Mouse (Mus musculus): Measurements from ENCODE around the gene Gadd45gip1. TPM values are rescaled to one million over a fixed set of nuclear protein-coding genes. Genes with fewer than 3 reads are reported as not detected.

The Gadd45gip1 gene
- polyA plus RNA-seq, 1 experiment: 24.2 TPM

- no peak for TF ChIP-seq POLR2A (IDR thresholded peaks at IDR 0.05; ENCODE audit: low read depth, low read length)
- DNase-seq: peak; percentile 85
- Histone ChIP-seq H3K27ac (ENCODE audit: insufficient read depth, low read depth, low read length) (no peak within 1 kb of the TSS), H3K36me3 (ENCODE audit: control insufficient read depth, insufficient read depth, low read length) (no peaks in the 10 kb centered on the region), H3K27me3 (replicated peaks; ENCODE audit: control insufficient read depth, insufficient read depth, low read length) (no peaks in the 10 kb centered on the region), H3K4me1 (ENCODE audit: control insufficient read depth, insufficient read depth, low read length) (0 out of 2 replicates have a peak, but pooled peaks cover 4% of the 10 kb centered on the region), H3K4me3 (ENCODE audit: insufficient read depth, low read depth, low read length) (peak within 1 kb of the TSS; percentile 52)
- WGBS: 8% methylated on average over 46 of the region's 46 CpGs
Observed at GRCm38 (mm10) chr8:84871376-84872308, 40.3 kb downstream of the Gadd45gip1 start, which contains the start of gene Syce2. Syce2 (plus strand) TSS chr8:84872111.

DNA sequence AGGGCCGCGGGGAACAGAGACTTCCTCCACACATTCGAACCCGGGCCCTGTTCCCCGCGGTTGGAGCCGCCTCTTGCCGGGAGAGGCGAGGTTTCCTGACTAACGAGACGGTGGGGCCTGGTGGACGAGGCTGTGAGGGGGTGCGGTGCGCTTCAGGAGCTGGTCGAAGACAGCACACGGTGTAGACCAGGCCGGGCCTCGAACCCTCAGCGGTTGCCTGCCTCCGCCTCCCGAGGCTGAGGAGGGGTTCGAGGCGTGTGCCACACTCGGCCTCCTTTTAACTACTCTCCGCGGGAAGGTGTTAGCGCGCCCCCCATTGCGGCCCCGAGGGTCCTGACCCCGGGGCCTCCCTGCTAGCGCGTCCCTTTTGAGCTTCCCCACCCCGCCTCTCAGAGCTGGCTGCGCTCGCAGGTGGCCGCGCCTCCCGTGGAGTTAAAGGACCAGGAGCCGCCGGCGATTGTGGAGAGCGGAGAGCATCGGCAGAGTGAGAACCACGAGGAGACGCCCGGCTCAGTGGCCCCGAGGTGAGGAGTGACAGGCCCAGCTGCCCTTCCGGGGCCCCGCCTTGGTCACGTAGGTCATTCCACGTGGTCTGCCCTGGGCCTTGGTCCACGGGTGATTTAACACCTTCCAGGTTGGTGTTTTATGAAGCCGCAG lies 41.1 kb downstream of the Gadd45gip1 start:
- peak overlapping the region; percentile 36 for H3K4me3 ChIP-seq (ENCODE audit: insufficient read depth, low read depth, low read length)
- DNase-seq: peak; percentile 48
- H3K27ac ChIP-seq (ENCODE audit: insufficient read depth, low read depth, low read length): no peak overlapping the region
- no peaks in the 10 kb centered on the region for H3K36me3 ChIP-seq (ENCODE audit: control insufficient read depth, insufficient read depth, low read length)
- no peaks in the 10 kb centered on the region for H3K27me3 ChIP-seq (replicated peaks; ENCODE audit: control insufficient read depth, insufficient read depth, low read length)
- no peak for TF ChIP-seq POLR2A (IDR thresholded peaks at IDR 0.05; ENCODE audit: low read depth, low read length)
- no peak for TF ChIP-seq CTCF (conservative IDR thresholded peaks at IDR 0.05; ENCODE audit: insufficient read depth, insufficient read length, low read depth, low read length)
- H3K4me1 ChIP-seq (ENCODE audit: control insufficient read depth, insufficient read depth, low read length): 0 out of 2 replicates have a peak, but pooled peaks cover 4% of the 10 kb centered on the region
- 2% methylated on average over 54 of the region's 54 CpGs for WGBS

DNA sequence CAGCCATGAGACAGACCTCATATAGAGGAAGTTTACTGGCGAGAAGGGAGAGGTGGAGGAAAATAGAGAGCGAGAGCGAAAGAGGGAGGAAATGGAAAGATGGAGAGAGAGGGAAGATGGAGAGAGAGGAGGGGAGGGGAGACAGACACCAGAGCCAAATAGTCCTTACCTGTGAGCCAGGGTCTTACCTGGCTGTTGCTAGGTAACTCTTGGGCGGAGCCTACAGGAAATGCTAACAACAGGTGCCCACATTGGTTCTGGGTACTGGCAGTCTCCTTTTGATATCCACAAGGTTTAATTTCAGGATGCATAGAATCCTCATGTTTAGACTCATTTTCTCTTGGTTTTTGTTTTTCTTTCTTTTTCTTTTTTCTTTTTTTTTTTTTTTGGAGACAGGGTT lies 41.7 kb downstream of the Gadd45gip1 start:
- no peak for DNase-seq
- no peak for TF ChIP-seq CTCF (conservative IDR thresholded peaks at IDR 0.05; ENCODE audit: insufficient read depth, insufficient read length, low read depth, low read length)
- no peak for TF ChIP-seq POLR2A (IDR thresholded peaks at IDR 0.05; ENCODE audit: low read depth, low read length)
- 0 out of 2 replicates have a peak, but pooled peaks cover 4% of the 10 kb centered on the region for H3K4me1 ChIP-seq (ENCODE audit: control insufficient read depth, insufficient read depth, low read length)
- WGBS: 91% methylated on average over 4 of the region's 4 CpGs
- no peak overlapping the region for H3K27ac ChIP-seq (ENCODE audit: insufficient read depth, low read depth, low read length)
- no peak overlapping the region for H3K4me3 ChIP-seq (ENCODE audit: insufficient read depth, low read depth, low read length)
- no peaks in the 10 kb centered on the region for H3K27me3 ChIP-seq (replicated peaks; ENCODE audit: control insufficient read depth, insufficient read depth, low read length)
- H3K36me3 ChIP-seq (ENCODE audit: control insufficient read depth, insufficient read depth, low read length): no peaks in the 10 kb centered on the region

DNA sequence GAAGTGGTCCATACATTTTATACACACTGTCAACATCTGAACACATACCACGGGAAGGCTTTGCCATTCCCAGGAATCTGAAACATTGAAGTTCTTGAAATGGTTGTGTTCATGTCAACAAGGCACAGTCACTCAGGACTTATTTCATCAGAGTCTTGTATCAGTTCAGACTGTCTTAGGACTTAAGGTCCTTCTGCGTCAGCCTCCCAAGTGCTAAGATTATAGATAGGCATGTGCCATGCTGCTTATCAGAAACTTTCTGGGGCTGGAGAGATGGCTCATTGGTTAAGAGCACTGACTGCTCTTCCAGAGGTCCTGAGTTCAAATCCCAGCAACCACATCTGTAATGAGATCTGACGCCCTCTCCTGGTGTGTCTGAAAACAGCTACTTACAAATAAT lies 43.0 kb downstream of the Gadd45gip1 start:
- no peak overlapping the region for H3K4me3 ChIP-seq (ENCODE audit: insufficient read depth, low read depth, low read length)
- no peak overlapping the region for H3K27ac ChIP-seq (ENCODE audit: insufficient read depth, low read depth, low read length)
- no peaks in the 10 kb centered on the region for H3K36me3 ChIP-seq (ENCODE audit: control insufficient read depth, insufficient read depth, low read length)
- H3K4me1 ChIP-seq (ENCODE audit: control insufficient read depth, insufficient read depth, low read length): 0 out of 2 replicates have a peak, but pooled peaks cover 4% of the 10 kb centered on the region
- TF ChIP-seq POLR2A (IDR thresholded peaks at IDR 0.05; ENCODE audit: low read depth, low read length): no peak
- no peak for TF ChIP-seq CTCF (conservative IDR thresholded peaks at IDR 0.05; ENCODE audit: insufficient read depth, insufficient read length, low read depth, low read length)
- H3K27me3 ChIP-seq (replicated peaks; ENCODE audit: control insufficient read depth, insufficient read depth, low read length): no peaks in the 10 kb centered on the region
- DNase-seq: no peak
- WGBS: 89% methylated on average over 3 of the region's 3 CpGs

DNA sequence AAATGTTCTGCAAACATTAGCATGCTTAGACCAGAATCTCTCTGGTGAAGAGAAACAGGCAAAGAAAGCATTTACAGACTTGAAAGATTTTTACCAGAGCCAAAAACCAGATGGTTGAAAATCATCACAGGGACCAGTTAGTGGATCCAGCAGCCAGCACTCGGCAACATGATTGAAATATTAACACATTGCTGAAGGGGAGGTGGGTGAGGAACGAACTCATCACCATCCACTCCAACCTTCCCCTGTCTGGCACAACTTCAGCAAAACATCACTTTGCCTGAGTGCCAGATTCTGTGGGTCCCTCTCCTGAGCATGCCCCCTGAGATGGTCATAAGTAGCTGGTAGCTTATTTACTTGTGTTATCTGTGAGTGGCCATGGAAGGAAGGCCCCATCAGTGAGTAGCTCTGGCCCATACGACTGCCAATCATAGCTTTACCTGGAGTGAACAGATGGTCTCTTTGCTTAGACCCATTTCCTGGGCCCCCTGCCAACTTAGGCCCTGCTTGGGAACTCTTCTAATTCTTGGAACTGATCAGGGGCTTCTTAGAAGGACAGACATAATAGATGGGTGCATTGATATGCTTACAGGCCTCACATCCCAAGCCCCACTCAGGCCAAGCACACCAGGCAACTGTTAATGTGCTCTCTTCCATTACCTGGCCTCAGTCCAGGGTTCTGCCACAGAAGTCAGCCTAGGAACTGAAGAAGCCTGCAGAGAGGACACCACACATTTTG lies 46.1 kb downstream of the Gadd45gip1 start:
- DNase-seq: no peak
- WGBS: 88% methylated on average over 3 of the region's 3 CpGs
- Histone ChIP-seq H3K4me3 (ENCODE audit: insufficient read depth, low read depth, low read length) (no peak overlapping the region), H3K4me1 (ENCODE audit: control insufficient read depth, insufficient read depth, low read length) (peaks cover 2% of the 10 kb centered on the region; the same call in 1 of the 2 replicates), H3K27me3 (replicated peaks; ENCODE audit: control insufficient read depth, insufficient read depth, low read length) (no peaks in the 10 kb centered on the region), H3K27ac (ENCODE audit: insufficient read depth, low read depth, low read length) (no peak overlapping the region), H3K36me3 (ENCODE audit: control insufficient read depth, insufficient read depth, low read length) (no peaks in the 10 kb centered on the region)
- TF ChIP-seq CTCF (conservative IDR thresholded peaks at IDR 0.05; ENCODE audit: insufficient read depth, insufficient read length, low read depth, low read length): no peak
- no peak for TF ChIP-seq POLR2A (IDR thresholded peaks at IDR 0.05; ENCODE audit: low read depth, low read length)

DNA sequence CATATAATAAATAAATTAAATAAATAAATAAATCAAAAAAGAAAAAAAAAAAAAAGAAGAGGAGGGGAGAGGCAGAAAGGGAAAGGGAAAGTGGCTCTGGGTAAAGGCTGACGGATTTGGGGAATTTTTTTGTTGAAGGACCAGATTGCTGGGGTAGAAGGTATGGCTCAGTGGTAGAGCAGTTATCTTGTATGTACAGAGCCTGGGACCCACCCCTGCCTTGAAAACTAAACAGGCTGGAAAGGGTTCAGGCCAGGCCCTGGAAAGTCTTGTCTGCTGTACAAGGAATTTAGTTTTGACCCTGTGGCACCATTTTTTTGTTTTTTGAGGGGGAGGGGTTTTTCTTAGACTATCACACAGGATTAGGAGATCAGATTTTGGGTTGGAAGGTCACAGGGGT lies 47.6 kb downstream of the Gadd45gip1 start:
- 92% methylated on average over 1 of the region's 1 CpGs for WGBS
- TF ChIP-seq POLR2A (IDR thresholded peaks at IDR 0.05; ENCODE audit: low read depth, low read length): no peak
- no peak for TF ChIP-seq CTCF (conservative IDR thresholded peaks at IDR 0.05; ENCODE audit: insufficient read depth, insufficient read length, low read depth, low read length)
- H3K36me3 ChIP-seq (ENCODE audit: control insufficient read depth, insufficient read depth, low read length): no peaks in the 10 kb centered on the region

More for the DNA sequence above, 47.6 kb downstream of the Gadd45gip1 start:
- H3K27ac ChIP-seq (ENCODE audit: insufficient read depth, low read depth, low read length): no peak overlapping the region
- H3K27me3 ChIP-seq (replicated peaks; ENCODE audit: control insufficient read depth, insufficient read depth, low read length): no peaks in the 10 kb centered on the region
- H3K4me3 ChIP-seq (ENCODE audit: insufficient read depth, low read depth, low read length): no peak overlapping the region
- H3K4me1 ChIP-seq (ENCODE audit: control insufficient read depth, insufficient read depth, low read length): peaks cover 2% of the 10 kb centered on the region; the same call in 1 of the 2 replicates
- no peak for DNase-seq
